ENCODE assay signal across 8 mouse cellular contexts in genomic region chr11:77606469-77606834, GRCm38 (mm10). TPM values are rescaled to one million over a fixed set of nuclear protein-coding genes. Genes with fewer than 3 reads are reported as not detected.
DNase-seq lines count a peak whose midpoint lies in the region; ATAC-seq and TF ChIP-seq lines count a peak whose summit lies in the region.

No protein-coding gene starts in this region.

- H3K9me3 ChIP-seq in lung, postnatal 0 days (ENCODE audit: low read length), result no peaks in the 10 kb centered on the region
- no peaks in the 10 kb centered on the region for H3K9me3 ChIP-seq in intestine, embryonic 16.5 days (ENCODE audit: control insufficient read depth, low read length)
- H3K9me3 ChIP-seq in neural tube, embryonic 13.5 days, result no peaks in the 10 kb centered on the region

- 2% methylated on average over 6 of the region's 6 CpGs for WGBS in lung, postnatal 0 days
- 3% methylated on average over 6 of the region's 6 CpGs for WGBS in intestine, embryonic 16.5 days
- 4% methylated on average over 6 of the region's 6 CpGs for WGBS in neural tube, embryonic 13.5 days

- peak overlapping the region; percentile 64 for H3K4me2 ChIP-seq in lung, postnatal 0 days (replicated peaks; ENCODE audit: low read depth, low read length)
- H3K4me2 ChIP-seq in intestine, embryonic 16.5 days (ENCODE audit: low read depth, low read length), result peak overlapping the region; percentile 76
- H3K4me2 ChIP-seq in neural tube, embryonic 13.5 days, result peak overlapping the region; percentile 94

- TF ChIP-seq POLR2A in embryonic fibroblast, embryonic 13.5 days (IDR thresholded peaks at IDR 0.05; ENCODE audit: low read depth, low read length), result no peak

- ATAC-seq in lung, postnatal 0 days, result no peak
- 0 out of 2 replicates have a peak, but pooled peaks have one; percentile 1 for ATAC-seq in intestine, embryonic 16.5 days
- ATAC-seq in neural tube, embryonic 13.5 days (ENCODE audit: low read depth), result no peak

- H3K4me3 ChIP-seq in lung, postnatal 0 days (ENCODE audit: low read depth, low read length), result peak overlapping the region; percentile 99
- H3K4me3 ChIP-seq in embryonic fibroblast, embryonic 13.5 days (ENCODE audit: insufficient read depth, low read length), result peak overlapping the region; percentile 63
- H3K4me3 ChIP-seq in intestine, embryonic 16.5 days (ENCODE audit: low read length), result peak overlapping the region; percentile 95
- H3K4me3 ChIP-seq in neural tube, embryonic 13.5 days, result peak overlapping the region; percentile 100

- no peak for TF ChIP-seq EP300 in lung, postnatal 0 days (IDR thresholded peaks at IDR 0.05)

- H3K27me3 ChIP-seq in lung, postnatal 0 days (replicated peaks; ENCODE audit: insufficient read depth, low read length), result no peaks in the 10 kb centered on the region
- no peaks in the 10 kb centered on the region for H3K27me3 ChIP-seq in intestine, embryonic 16.5 days (replicated peaks; ENCODE audit: control insufficient read depth, insufficient read depth, low read length)
- H3K27me3 ChIP-seq in neural tube, embryonic 13.5 days, result no peaks in the 10 kb centered on the region

- H3K4me1 ChIP-seq in lung, postnatal 0 days (ENCODE audit: insufficient read depth, low read depth, low read length), result no peaks in the 10 kb centered on the region
- peaks cover 2% of the 10 kb centered on the region; the same call in 1 of the 2 replicates for H3K4me1 ChIP-seq in embryonic fibroblast, embryonic 13.5 days (ENCODE audit: control insufficient read depth, insufficient read depth, low read length)
- peaks cover 7% of the 10 kb centered on the region for H3K4me1 ChIP-seq in intestine, embryonic 16.5 days (ENCODE audit: control insufficient read depth, insufficient read depth, low read length)
- H3K4me1 ChIP-seq in neural tube, embryonic 13.5 days (replicated peaks), result peaks cover 41% of the 10 kb centered on the region

- DNase-seq in lung, postnatal 0 days (ENCODE audit: low spot score), result peak; percentile 5
- no peak for DNase-seq in lung, postnatal 4 days
- DNase-seq in urinary bladder, postnatal 25 days (ENCODE audit: low spot score), result no peak
- no peak for DNase-seq in embryo, embryonic 10.5 days (ENCODE audit: low spot score)
- no peak for DNase-seq in c-Kit-positive CD71-positive TER-119-positive erythroid progenitor cells, embryonic 14.5 days (ENCODE audit: low spot score)

- peak overlapping the region; percentile 99 for H3K9ac ChIP-seq in lung, postnatal 0 days (replicated peaks; ENCODE audit: low read depth)
- H3K9ac ChIP-seq in intestine, embryonic 16.5 days (ENCODE audit: low read depth, low read length), result peak overlapping the region; percentile 100
- H3K9ac ChIP-seq in neural tube, embryonic 13.5 days, result peak overlapping the region; percentile 100

- peak overlapping the region; percentile 98 for H3K27ac ChIP-seq in lung, postnatal 0 days (ENCODE audit: low read length)
- peak overlapping the region; percentile 11; the same call in 1 of the 2 replicates for H3K27ac ChIP-seq in embryonic fibroblast, embryonic 13.5 days (ENCODE audit: insufficient read depth, low read length)
- peak overlapping the region; percentile 97 for H3K27ac ChIP-seq in intestine, embryonic 16.5 days (ENCODE audit: low read length)
- peak overlapping the region; percentile 98 for H3K27ac ChIP-seq in neural tube, embryonic 13.5 days (replicated peaks)

- TF ChIP-seq CTCF in lung, postnatal 0 days (IDR thresholded peaks at IDR 0.05), result no peak
- no peak for TF ChIP-seq CTCF in embryonic fibroblast, embryonic 13.5 days (IDR thresholded peaks at IDR 0.05; ENCODE audit: borderline replicate concordance, insufficient read depth, low read length)

- H3K36me3 ChIP-seq in lung, postnatal 0 days (ENCODE audit: insufficient read depth, low read length), result no peaks in the 10 kb centered on the region
- no peaks in the 10 kb centered on the region for H3K36me3 ChIP-seq in intestine, embryonic 16.5 days (ENCODE audit: control insufficient read depth, insufficient read depth, low read length)
- H3K36me3 ChIP-seq in neural tube, embryonic 13.5 days, result no peaks in the 10 kb centered on the region

RNA-seq across cellular contexts. Expression of gene Taok1, which starts 1.2 kb away (rescaled TPM):
- 18.4 and 21.4 TPM in 2 replicates for polyA plus RNA-seq in lung, postnatal 0 days (2015; fragmentation: Nextera tagmentation; extraction: Ambion mirVana)
- 62.1 and 64.5 TPM in 2 replicates for polyA plus RNA-seq in embryonic fibroblast, embryonic 13.5 days (2011; ENCODE audit: insufficient read length, low read depth, missing spikeins)
- polyA plus RNA-seq in intestine, embryonic 16.5 days (2015; fragmentation: Nextera tagmentation; extraction: Ambion mirVana), result 9.2 and 9.8 TPM in 2 replicates
- 18.3 and 18.8 TPM in 2 replicates for polyA plus RNA-seq in neural tube, embryonic 13.5 days (2015; fragmentation: Nextera tagmentation; extraction: Ambion mirVana)

Comparison
In these comparisons a context has a peak if more than half of its experiments do, and no peak if none do; other contexts are left out.
1. H3K27ac ChIP-seq: peak in every context shown above with its lines; median percentile 98 in lung, postnatal 0 days; 98 in neural tube, embryonic 13.5 days; 97 in intestine, embryonic 16.5 days; 11 in embryonic fibroblast, embryonic 13.5 days.